Mouse (Mus musculus) small intestine, adult 2 months (tissue): ENCODE measurements at regions not wholly inside any gene's neighbourhood (a gene's known extent, or its start where the extent isn't known, plus 50 kb on each side); places are given as distances from the start of the nearest gene placed in this dataset.

ENCODE experiments used
- CTCF ChIP-seq: fragments of 200-500 bp; IDR thresholded peaks from 2 replicates; pipeline ENCODE4 v1.5.1; 2012; ENCODE audit warnings: low read depth, mild to moderate bottlenecking, control low read depth, inconsistent platforms, low read length, moderate library complexity, mixed read lengths; ENCODE audit not compliant: insufficient replicate concordance, insufficient read length; ENCODE audit errors: extremely low read depth
- POLR2A ChIP-seq: fragments of 200-500 bp; IDR thresholded peaks from 2 replicates; pipeline ENCODE4 v1.6.1; 2012; ENCODE audit warnings: low read depth, mild to moderate bottlenecking, control low read depth, inconsistent platforms, low read length, moderate library complexity

GRCm38 (mm10) chr6:101520755-101521154 is 143.1 kb upstream of the Pdzrn3 start:
- no peak for TF ChIP-seq CTCF
- TF ChIP-seq POLR2A: no peak
